Mouse (Mus musculus): ENCODE measurements around the gene Ints7.

DNA sequence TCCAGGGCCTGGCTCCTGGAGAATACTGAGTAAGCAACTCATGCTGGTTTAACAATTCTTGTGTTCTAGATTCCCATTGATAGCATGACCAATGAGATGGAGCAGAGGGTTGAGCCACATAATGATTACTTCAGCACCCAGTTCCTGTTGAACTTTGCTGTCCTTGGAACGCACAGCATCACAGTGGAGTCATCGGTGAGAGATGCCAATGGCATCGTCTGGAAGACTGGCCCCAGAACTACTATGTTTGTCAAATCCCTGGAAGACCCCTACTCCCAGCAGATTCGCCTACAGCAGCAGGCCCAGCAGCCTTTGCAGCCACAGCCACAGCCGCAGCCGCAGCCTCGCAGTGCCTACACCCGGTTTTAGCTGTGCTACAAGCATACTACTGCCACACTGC is 45.7 kb downstream of the Ints7 start:
- TF ChIP-seq POLR2A (IDR thresholded peaks at IDR 0.05; ENCODE audit: low read depth, low read length) (no peak), CTCF (conservative IDR thresholded peaks at IDR 0.05; ENCODE audit: insufficient read depth, insufficient read length, low read depth, low read length) (no peak)
